Mouse (Mus musculus) CD4-positive, CD25-positive, alpha-beta regulatory T cell, adult 4 months (primary cell): Measurements from ENCODE around the gene Cc2d1a. TPM values are rescaled to one million over a fixed set of nuclear protein-coding genes. Genes with fewer than 3 reads are reported as not detected.

Experiments used
- ATAC-seq: one replicate; pipeline ENCODE4 v1.8.0; 2017
- polyA plus RNA-seq, 2 experiments: library from polyadenylated mRNA; unstranded; fragments of 100-300 nt; shearing (Covaris generic); gene quantifications; one replicate each; pipeline ENCODE4 v1.2.1; 2017

Cc2d1a gene
- 10 to 100 TPM; 12.7 to 19.2 TPM for polyA plus RNA-seq

GRCm38 (mm10) chr8:84147769-84148530, at the start of gene Cc2d1a, which contains the start of gene 4930432K21Rik:
Gene Cc2d1a (minus strand): TSS chr8:84147936.
Gene 4930432K21Rik (plus strand): TSS chr8:84148025.
- ATAC-seq: peak; percentile 96

DNA sequence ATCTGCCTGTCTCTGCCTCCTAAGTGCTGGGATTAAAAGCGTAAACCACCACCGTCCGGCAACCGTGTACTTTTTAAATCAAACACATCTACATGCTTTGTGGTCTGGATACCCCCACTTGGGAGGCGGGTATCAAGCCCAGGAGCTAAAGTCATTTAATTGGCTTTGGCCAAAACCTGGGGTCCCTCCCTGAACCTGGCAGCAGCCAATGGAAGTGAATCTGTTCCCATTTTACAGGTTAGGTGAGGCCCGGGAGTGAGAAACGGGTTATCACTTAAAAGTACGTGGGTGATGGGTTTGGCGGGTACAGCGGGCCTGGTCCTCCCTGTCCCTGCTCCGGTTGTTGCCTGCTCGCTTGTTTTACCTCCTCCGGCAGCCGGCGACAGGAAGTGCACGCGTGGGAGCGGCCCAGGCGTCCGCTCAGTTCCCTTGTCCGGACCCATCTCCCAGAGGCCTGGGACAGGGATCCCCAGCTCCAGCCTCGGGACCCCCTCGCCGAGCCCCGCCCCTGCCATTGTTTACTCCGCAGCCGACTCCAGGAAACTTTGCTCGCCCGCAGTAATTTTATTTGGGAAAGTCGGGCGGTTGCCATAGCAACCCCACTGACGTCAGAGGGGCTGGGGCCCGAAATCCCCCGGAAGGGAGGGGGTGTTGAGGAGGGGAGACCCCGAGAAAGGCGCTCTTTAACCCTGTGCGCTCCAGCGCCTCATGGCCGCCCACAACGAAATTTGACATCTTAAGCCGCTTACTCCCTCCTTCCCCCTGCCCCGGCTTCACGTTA, 49.6 kb upstream of the Cc2d1a start:
- peak; percentile 24 for ATAC-seq

DNA sequence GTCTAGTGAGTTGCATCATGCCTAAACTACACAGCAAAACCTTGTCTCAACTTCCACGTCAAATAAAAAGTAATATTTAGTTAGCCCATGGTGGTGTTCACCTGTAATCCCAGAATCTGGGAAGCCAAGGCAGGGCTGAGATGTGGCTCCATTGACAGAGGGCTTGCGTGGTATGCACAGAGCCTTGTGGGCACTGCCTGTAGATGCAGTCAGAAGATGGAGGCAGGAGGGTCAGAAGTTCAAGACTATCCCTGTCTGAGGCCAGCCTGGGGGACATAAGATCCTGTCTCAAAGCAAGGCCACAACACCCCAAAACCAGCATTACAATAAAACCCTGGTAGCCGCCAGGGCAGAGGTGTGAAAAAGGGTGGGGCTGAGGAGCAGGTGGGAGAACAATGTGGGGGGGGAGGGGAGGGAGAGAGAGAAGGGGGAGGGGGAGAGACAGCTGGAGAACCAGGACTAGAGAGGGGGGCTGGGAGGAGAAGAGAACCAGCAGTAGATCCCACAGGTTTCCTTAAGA, 46.5 kb upstream of the Cc2d1a start:
- ATAC-seq: no peak

- no peak for ATAC-seq
Observed at GRCm38 (mm10) chr8:84193566-84193965, 45.8 kb upstream of the Cc2d1a start.

DNA sequence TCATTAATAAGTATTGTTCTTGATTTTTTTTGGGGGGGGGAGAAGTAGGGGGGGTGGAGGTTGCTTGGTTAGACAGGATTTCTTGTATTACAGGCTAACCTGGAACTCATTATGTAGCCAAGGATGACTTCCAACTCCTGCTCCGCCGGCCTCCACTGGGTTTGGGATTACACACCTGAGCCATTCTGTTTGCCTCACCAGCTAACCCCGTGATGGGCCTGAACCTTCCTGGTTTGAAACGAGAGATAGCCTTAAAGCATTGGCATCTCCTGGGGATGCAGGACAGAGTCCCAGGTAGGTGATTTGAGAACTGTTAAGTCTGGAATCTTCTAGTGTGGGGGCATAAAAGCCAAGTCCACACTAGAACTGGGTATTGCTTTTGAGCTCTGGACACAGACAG, 45.4 kb upstream of the Cc2d1a start:
- ATAC-seq: no peak

GRCm38 (mm10) chr8:84192555-84192954, 44.8 kb upstream of the Cc2d1a start:
- peak; percentile 71 for ATAC-seq

DNA sequence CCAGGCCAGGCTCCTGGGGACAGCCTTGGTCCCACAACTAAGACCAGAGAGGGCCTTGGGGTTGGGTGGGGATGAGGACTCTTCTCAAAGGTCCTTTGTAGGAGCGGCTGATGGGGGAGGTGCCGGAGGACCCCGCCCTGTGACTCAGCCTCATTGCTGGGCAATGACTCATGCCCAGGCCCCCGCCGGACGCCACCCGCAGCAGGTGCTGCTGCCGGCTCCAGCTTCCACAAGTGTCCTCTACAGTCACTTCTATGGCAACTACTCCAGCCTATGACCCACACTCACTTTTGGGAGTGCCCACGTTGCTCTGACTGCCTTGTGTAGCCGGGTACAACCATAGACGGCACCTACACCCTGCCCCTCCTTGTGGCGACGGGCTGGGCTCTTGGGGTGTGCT, 44.3 kb upstream of the Cc2d1a start:
- ATAC-seq: peak; percentile 21

GRCm38 (mm10) chr8:84190191-84190867, 42.6 kb upstream of the Cc2d1a start:
- no peak for ATAC-seq

DNA sequence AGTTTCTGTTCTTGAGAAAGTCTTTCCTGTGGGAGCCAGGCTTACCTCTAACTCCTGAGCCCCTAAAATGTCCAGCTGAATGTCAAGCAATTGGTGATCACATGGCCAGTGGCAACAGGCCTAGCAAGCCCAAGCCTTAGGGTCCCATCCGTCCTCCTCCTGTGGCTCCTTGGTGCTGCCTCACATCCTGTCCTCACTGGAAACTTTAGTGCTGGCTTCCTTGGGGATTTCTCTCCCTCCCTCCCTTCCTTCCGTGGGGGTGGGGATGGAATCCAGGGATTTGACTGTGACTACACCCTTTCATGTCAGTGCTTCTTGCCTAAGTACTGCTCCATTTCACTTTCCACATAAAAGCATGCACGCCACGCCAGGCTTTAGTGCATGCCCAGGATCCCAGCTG, 41.9 kb upstream of the Cc2d1a start:
- no peak for ATAC-seq

- no peak for ATAC-seq
Observed at GRCm38 (mm10) chr8:84188671-84189070, 40.9 kb upstream of the Cc2d1a start.

- peak; percentile 52 for ATAC-seq
Observed at GRCm38 (mm10) chr8:84187065-84187755, 39.5 kb upstream of the Cc2d1a start.

DNA sequence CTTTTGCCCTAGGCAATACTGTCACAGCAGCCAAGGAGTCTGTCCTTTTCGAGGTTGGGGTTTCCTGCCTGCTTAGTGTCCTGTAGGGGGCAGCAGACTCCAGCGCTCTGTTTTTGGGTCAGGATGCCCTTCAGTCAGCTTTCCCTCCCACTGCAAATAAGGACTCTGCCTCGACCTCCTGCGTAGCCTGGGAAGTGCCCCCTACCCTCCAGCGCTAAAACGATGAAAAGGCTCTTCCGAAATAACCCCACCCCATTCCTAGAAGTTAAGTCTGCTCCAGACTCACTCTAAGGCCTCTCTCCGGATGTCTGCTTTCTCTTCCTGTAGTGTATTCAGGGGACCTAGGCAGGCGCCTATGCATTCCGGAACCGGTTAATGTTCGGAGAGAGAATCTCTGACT, 38.8 kb upstream of the Cc2d1a start:
- peak; percentile 85 for ATAC-seq

DNA sequence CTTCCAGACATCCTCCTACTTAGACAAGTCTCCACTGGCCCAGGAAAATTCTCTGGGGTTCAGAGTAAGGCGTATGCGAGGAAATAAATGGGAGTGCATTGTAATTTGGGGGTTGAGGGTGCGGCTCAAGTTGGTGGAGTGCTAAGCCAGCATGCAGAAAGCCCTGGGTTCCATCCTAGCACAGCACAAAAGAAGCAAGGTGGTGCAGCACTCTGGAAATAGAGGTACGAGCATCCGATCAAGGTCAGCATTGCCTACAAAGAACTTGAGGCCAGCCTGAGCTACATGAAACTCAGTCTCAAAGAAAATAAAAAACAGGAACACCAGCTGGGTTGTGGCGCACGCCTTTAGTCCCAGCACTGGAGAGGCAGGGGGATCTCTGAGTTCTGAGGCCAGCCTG, 37.4 kb upstream of the Cc2d1a start, which contains the start of gene Nanos3:
Gene Nanos3 (minus strand): TSS at position 101 of the 400 bp plus-strand sequence.
- no peak for ATAC-seq

DNA sequence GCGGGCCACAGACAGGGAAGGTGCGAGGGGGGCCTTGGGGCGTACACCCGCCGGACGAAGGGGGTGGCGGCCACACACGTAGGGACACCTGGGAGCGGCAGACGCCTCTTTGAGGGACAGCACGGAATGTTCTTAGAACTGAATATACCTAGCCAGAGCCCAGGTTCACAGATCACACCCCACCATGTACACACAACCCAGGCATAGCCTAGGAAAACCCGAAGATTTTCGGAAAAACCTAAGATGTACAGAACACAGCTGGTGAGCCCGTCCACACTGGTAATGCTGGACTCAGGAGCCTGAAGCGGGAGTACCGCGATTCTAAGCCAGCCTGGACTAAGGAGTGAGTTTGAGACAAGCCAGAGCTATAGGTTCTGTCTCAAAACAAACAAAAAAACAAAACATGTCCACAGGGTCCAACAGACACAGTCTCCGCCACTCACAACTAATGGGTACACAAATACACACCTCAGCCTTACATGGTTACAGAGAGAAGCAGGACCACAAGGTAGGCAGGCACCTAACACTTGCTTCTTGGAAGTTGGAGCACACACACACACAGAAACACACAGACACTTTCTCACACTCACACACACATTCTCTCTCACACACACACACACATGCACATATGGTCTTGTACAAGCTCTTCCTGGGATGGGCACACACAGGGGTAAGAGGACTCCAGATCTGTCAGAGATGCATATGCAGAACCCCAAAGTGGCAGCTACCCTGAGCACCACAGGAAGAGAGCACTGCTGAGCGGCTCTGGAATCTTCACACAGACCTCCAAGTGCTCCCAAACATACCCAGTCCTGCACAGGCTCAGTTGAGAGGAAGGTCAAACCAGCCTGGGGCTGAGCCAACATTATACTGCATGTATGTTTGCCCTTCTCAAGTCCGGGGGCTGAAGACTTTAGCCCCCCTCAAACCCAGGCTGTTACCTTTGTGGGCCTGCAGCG, 36.6 kb upstream of the Cc2d1a start:
- ATAC-seq: no peak

GRCm38 (mm10) chr8:84183261-84184084, 35.7 kb upstream of the Cc2d1a start:
- no peak for ATAC-seq

GRCm38 (mm10) chr8:84182833-84183232, 35.1 kb upstream of the Cc2d1a start:
- ATAC-seq: no peak

DNA sequence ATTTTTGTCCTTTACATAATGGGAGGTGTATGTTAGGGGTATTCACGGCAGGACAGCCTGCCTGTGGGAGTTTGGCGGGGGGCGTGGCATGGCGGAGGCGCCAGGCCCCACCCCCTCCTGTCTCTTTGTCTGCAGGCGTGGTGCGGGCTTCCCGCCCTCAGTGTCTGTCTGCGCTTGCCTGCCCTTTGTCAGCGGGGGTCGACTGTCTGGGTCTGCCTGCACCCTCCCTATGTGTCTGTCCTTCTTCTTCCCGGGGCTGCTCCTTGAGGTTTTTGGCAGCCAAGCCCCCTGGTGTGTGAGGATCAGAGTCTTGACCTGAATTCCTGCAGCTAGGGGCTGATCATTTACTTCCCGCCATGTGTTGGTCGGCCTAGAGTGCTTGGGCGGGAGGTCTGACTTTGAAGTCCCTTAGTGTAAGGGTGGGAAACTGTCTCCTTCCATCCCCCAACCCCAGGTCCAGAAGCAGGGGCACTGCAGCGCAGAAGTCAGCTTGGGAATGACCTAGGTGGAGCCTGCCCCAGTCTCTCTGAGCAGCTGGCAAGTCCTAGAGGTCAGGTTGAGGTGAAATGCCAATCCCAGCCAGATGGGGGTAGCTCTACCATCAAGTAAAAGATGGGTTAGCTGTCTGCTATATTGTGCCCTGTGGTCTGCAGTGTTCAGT, 32.9 kb upstream of the Cc2d1a start:
- peak; percentile 43 for ATAC-seq

GRCm38 (mm10) chr8:84179946-84180345, 32.2 kb upstream of the Cc2d1a start:
- no peak for ATAC-seq

GRCm38 (mm10) chr8:84178592-84178991, 30.9 kb upstream of the Cc2d1a start:
- ATAC-seq: no peak

GRCm38 (mm10) chr8:84177405-84177804, 29.7 kb upstream of the Cc2d1a start:
- no peak for ATAC-seq
